Mouse (Mus musculus): ENCODE measurements around the gene Tra2b. TPM values are rescaled to one million over a fixed set of nuclear protein-coding genes. Genes with fewer than 3 reads are reported as not detected.
A peak's percentile ranks its signal among the peaks of the same experiment; 100 is the strongest.
"Not testable (repeated sequence)": the region's sequence is repeated elsewhere in the genome, so short reads cannot be mapped to it uniquely, and the experiment has no call there.

The Tra2b gene
- total RNA-seq (2022), result 100 to 1,000 TPM in 1 of 4 experiments, 10 to 100 TPM in 3; 73.5 to 118 (median 95.5) TPM

DNA sequence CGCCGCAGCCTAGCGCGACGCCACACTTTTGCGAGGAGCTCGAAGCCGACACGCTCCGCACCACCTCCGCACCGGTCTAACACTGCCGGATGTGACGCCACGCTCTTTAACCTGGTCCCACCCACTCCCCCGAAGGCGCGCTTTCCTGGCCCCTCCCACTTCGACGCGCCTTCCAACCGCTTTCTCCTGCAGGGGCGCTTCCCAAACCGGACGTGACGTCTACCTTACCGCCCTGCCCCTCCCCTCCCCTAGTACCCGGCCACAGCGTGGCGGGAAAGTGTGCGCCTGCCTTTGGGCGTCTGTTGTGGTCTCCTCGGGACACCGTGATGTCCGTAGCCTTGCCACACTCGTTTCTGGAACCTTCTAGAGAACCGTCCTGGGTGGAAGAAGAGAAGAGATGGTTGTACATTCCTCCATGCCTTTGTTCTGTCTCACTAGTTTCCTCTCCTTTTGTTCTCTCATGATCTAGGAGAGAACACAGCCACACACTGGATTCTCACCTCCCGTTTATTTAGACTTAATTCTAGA, at the start of gene Tra2b:
TSS of gene Tra2b (minus strand) at position 157 of the 528 bp plus-strand sequence.
- DNase-seq, result peak; percentile 97

GRCm38 (mm10) chr16:22310649-22311048, 44.8 kb upstream of the Tra2b start:
- no peak for DNase-seq

DNA sequence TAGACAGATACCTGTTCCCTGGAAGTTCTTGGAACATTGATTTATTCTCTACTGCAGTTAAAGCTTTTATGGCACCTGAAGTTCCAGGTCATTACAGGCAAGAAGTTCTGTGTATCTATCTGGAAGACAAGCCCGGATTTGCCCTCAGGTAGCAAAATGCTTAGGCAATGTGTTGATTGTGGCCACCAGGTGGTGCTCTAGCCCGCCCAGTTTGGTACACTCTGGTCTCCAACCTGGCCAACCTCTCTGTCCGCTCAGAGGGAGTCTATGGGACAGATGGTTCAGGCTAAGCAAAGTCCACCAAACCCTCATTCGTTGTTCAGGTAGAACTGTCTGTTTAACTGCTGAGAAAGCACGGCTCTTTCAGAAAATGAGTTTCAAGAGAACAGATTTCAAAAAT, 36.8 kb upstream of the Tra2b start:
- DNase-seq, result peak; percentile 45

DNA sequence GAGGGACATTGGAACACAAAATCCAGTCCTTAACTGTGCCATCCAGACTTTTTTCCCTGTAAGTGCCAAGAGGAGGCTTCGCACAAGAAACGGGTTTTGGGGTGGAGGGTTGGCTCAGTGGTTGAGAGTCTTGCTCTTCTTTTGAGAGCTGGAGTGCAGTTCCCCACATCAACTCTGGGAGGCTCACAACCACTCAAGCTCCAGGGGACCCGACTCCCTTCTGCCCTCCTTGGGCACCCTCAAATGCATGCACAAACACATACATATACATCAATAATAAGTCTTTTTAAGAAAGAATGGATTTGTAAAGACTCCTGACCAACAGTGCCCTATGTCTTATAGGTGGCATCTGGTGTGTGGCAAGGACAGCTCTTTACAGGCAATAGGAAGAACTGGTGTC, 35.6 kb upstream of the Tra2b start:
- no peak for DNase-seq

DNA sequence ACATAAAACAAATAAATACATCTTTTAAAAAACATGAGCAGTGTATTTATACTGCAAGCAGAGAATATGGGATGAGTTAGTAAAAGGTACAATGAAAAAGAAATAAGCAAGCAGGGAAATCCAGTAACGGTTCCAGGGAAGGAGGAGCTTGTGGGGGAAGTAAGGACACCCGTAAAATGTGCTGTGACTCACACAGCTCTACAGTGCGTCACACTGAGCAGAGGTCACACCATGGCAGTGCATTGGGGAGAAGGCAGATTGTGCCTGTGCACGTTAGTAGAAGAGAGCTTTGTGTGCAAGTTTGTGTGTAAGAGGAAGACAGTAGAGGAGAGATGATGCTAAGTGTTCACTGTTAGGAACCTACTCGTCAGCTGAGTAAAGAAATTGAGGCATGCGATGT, 31.1 kb upstream of the Tra2b start:
- peak; percentile 8 for DNase-seq

DNA sequence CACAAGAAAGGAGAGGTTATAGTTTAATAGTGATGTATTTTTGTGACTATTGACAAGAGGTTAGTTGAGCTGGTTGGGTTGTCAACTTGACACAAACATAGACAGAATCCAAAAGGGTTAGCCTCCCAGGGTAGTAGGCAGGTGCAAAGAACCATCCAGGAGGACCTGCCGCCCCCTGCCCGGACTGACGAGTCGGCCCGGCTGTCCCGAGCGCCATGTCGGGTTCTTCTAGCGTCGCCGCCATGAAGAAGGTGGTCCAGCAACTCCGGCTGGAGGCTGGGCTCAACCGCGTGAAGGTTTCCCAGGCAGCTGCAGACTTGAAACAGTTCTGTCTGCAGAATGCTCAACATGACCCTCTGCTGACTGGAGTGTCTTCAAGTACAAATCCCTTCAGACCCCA, 29.0 kb upstream of the Tra2b start:
- DNase-seq, result not testable (repeated sequence)

DNA sequence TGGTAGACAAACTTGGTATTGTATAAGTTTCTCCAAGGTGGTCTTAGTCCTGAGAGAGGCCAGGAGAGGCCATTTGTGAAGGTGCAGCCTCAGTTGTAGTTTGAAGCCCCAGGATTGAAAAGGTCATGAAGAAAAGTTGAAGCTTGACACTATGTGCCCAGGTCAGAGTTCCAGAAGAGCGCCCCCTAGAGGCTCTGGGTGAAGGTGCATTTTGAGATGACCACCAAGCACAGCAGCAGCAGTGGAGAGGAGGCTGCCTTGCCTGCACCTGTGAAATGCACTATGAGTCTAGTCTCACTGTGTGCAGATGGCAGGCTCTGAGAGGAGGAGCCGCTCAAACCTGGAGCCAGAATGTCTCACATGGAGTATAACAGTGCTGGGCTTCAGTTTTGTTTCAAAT, 27.8 kb upstream of the Tra2b start:
- DNase-seq, result no peak

- DNase-seq, result no peak
Measured at GRCm38 (mm10) chr16:22292394-22292793, 26.6 kb upstream of the Tra2b start.

GRCm38 (mm10) chr16:22289643-22290042, 23.8 kb upstream of the Tra2b start:
- DNase-seq, result no peak

- no peak for DNase-seq
Measured at GRCm38 (mm10) chr16:22286996-22287395, 21.2 kb upstream of the Tra2b start.

DNA sequence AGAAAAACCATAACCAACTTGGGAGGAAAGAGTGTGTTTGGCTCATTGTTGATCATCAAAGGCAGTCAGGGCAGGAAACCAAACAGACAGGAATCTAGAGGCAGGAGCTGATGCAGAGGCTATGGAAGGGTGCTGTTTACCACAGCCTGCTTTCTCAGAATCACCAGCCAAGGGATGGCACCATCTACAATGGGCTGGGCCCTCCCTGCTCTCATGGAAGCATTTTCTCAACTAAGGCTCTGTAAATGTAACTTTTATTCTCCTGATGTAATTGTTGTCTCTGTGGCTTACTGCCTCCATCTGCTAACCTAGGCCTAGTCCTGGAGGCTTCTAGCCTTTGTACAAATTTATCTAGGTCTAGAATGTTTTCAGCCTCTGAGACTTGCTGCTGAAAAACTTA, 10.7 kb upstream of the Tra2b start:
- DNase-seq, result no peak

GRCm38 (mm10) chr16:22275142-22275541, 9.3 kb upstream of the Tra2b start:
- no peak for DNase-seq

DNA sequence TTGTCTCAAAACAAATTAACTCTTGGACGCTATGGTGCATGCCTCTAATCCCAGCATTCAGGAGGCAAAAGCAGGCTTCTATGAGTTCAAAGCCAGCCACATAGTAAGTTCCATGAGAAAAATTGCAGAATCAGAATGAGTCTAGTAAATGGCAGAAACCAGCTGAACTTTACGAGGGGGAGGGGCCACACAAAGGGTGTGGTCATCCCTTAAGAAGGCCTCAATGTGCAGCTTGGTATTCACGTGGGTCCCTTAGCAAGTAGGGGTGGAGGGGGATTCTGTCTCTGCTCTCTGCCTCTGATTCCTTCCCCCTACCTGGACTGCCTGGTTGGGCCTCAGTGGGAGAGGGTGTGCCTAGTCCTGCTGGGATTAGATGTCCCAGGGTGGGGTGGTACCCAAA, 4.7 kb upstream of the Tra2b start:
- DNase-seq, result no peak

GRCm38 (mm10) chr16:22266384-22266783, 579 bp upstream of the Tra2b start:
- no peak for DNase-seq

DNA sequence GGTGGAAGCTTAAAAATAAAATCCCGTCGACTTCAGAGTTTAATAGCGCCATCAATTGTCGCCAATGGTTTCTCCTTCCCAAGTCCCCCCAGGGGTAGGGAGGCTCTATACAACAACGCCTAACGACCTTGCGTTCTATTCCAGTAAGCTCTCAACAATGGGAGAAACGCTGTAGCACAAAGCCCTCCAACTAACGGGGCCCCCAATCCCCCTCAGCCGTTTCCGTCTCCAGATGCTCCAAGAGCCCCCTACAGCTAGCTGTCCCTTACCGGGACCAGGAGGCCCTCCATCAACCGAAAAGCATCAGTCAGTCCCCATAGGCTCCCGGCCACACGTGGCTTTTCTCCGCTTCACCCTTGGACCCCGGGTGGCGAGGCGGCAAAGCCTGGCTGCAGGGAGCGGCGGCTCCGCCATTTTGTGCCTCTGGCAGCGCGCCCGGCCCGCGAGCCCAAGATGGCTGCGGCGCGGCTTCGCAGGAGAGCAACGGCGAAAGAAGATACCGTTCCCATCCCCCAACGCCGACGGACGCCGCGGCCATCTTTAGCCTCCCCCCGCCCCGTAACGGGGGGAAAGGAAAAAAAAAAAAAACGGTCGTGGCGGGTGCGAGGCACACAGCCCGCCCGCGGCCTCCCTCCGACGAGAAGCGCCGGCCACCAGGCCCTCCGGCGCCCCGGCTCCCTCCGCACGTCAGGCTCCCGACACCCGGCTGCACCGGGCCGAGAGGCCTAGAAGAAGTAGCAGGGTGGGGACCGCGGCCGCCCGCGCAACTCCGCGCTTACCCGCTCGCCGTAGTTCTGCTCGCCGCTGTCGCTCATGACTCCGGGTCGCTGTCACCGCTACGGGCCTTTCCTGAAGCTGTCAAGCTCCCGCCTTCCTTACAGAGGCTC, 600 bp downstream of the Tra2b start:
- peak; percentile 73 for DNase-seq

GRCm38 (mm10) chr16:22264232-22264961, 1.4 kb downstream of the Tra2b start:
- peak; percentile 20 for DNase-seq

- DNase-seq, result no peak
Measured at GRCm38 (mm10) chr16:22263124-22263523, 2.7 kb downstream of the Tra2b start.

GRCm38 (mm10) chr16:22261563-22261962, 4.2 kb downstream of the Tra2b start:
- DNase-seq, result no peak

GRCm38 (mm10) chr16:22260423-22261143, 5.2 kb downstream of the Tra2b start:
- no peak for DNase-seq

DNA sequence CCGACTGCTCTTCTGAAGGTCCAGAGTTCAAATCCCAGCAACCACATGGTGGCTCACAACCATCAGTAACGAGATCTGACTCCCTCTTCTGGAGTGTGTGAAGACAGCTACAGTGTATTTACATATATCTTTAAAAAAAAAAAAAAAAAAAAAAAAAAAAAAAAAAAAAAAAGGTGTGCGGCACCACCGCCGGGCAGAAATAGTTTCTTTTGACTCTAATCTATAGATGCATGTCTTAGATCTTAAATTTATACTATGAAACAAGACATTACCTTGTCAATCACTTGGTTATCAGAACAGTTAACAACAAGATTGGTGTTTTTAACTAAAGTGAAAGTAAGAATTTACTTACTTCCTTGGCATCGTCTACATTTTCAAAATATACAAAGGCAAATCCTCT, 13.6 kb downstream of the Tra2b start:
- DNase-seq, result not testable (repeated sequence)

DNA sequence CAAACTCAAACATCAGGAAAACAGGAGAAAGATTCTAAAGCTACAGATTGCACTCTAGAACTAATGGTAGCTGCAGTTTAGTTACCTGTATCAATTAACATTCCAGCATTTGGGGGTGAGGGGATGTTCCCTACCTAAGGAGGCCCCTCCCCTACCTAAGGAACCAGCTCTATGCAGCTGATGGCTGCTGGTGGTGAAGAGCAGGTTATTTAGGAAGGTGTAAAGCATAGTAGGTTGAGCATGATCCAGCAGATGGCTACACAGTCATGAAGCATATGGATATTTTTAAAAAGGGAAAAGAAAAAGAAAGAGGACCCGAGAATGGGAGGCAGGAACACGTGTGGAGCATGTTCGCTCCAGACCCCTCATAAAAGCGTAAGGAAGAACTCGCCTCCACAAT, 15.5 kb downstream of the Tra2b start:
- DNase-seq, result no peak

DNA sequence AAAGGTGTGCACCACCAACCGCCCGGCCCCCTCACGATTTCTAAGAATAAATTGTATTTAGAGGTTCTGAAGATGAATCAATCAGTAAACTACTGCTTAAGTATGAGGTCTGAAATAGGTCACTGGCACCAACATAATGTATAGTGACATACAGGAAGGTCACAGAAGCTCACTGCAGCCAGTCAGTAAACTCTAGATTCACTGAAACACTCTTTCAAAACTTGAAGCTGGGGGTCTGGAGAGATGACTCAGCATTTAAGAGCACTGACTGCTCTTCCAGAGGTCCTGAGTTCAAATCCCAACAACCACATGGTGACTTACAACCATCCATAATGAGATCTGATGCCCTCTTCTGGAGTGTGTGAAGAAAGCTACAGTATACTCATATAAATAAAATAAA, 16.1 kb downstream of the Tra2b start:
- DNase-seq, result no peak

All from adrenal gland, adult 8-10 months (tissue).